Mouse (Mus musculus): ENCODE data around the gene Krt17.

DNA sequence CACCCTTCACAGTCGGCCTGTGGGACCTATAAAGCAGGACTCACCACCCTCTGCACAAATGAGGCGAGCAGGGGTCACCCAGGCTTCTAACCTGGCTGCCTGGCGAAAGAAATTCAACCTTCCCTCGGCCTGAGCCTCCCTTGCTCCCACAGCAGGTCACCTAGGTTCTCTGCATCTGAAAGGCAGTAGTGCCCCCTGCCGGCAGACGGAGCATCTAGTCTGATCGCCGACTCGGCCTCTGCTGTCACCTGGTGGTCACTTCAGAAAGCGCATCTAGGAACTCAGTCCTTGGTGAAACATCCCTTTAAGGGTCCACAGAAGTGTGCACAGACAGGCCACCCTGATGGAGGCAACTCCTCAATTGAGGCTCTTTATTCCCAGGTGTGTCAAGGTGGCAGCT, 34.5 kb upstream of the Krt17 start:
- TF ChIP-seq POLR2A (IDR thresholded peaks at IDR 0.05; ENCODE audit: insufficient read depth, low read length) (no peak), EP300 (IDR thresholded peaks at IDR 0.05; ENCODE audit: insufficient read depth, low read depth, low read length) (peak; percentile 79; the same call in 1 of the 2 replicates)

Measured in ES-Bruce4 (cell line).